Mouse (Mus musculus) left cerebral cortex, postnatal 36 days (tissue): ENCODE data around the gene Rtn3. TPM values are rescaled to one million over a fixed set of nuclear protein-coding genes. Genes with fewer than 3 reads are reported as not detected.
A peak's percentile ranks its signal among the peaks of the same experiment; 100 is the strongest.

Experiments used
- DNase-seq, 2 experiments: peaks; one replicate each; pipeline ENCODE4 v3.0.0; 2021 to 2022; ENCODE audit warnings: low spot score in 2 of 2, mixed read lengths in 1 of 2
- intact Hi-C: fragments of 180-260 bp; cut with DNase I; formaldehyde crosslinking; loops from one replicate; pipeline ENCODE4 v1.15.1; 2025
- total RNA-seq, 2 experiments: library from RNA; stranded (reverse); gene quantifications; 2 replicates each; pipeline ENCODE4 v1.2.3; 2021

Gene Rtn3
- total RNA-seq, 2 experiments from 2014 or later = 812 to 902 TPM

DNA sequence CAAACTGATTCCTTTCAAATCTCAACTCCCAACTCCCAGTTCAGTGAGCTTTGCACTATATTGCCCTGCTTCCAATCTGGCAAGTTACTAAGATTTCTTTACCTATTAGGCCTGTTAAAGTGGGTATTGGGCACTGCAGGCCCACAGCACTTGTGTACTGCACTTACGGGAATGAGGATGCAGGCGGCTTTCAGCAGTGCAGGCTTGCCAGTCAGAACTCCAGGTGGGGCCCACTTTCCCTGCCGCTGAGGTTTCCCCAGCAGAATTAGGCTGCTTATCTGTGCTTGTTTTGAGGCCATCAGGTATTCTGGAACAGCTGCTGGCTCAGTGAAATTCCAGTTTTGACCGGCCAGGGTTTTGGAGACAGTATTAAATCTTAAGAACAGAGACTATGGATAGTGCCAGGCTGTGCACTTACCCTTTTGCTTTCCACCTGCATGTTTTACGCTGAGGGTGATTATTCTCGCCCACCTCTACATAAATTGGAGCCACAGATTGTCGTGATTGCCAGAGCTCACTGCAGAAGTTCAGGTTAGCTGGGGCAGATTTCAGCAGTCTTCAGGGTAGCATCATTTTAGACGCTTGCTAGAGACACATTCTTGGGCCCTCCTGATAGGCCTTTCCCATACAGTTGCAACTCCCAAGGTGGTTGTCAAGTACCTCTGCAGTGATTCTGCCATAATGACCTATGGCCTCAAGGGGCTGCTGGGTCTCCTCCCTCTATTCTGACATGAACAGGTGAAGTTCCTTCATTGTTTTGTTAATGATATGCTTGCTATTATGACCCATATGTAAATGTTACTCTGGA lies 58.3 kb downstream of the Rtn3 start:
- intact Hi-C loops = no loop called here
- no peak for DNase-seq

DNA sequence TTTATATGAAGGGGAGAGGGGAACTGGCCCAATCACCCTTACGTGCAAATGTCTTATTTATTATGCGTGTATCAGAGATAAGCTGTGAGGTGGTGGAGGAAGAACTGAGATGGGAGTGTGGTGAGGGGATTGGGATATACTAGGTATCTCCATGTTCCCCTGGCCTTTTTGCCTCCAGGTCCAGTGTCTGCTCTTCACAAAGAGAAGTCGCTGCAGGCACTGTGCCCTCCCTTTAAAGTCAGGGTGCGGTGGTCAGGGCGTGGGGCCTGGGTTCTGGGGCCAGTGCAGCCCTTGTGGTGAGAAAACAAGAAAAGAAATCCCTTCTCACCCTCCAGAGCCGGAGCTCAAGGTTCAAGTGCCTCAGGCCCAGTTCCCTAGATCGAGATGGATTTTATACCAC lies 59.0 kb downstream of the Rtn3 start:
- no peak for DNase-seq
- intact Hi-C loops = no loop called here

DNA sequence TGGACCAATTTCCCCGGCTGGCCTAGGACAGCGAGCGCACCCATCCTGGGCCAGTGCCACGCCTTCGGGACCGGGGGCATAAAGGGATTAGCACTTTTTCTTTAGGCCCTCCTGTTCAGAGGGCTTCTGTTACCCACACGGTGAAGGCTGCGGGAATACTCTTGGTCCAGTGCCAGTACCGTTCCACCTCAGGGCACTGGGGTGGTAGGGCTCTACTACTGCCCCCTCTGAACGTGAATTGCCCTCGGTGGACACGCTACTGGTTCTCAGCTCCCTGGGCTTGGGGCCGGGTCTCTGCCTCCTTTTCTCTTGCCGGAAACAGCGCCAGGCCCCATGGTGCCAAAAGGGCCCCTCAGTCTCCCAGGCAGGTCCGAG lies 59.4 kb downstream of the Rtn3 start:
- intact Hi-C loops = no loop called here
- no peak for DNase-seq

DNA sequence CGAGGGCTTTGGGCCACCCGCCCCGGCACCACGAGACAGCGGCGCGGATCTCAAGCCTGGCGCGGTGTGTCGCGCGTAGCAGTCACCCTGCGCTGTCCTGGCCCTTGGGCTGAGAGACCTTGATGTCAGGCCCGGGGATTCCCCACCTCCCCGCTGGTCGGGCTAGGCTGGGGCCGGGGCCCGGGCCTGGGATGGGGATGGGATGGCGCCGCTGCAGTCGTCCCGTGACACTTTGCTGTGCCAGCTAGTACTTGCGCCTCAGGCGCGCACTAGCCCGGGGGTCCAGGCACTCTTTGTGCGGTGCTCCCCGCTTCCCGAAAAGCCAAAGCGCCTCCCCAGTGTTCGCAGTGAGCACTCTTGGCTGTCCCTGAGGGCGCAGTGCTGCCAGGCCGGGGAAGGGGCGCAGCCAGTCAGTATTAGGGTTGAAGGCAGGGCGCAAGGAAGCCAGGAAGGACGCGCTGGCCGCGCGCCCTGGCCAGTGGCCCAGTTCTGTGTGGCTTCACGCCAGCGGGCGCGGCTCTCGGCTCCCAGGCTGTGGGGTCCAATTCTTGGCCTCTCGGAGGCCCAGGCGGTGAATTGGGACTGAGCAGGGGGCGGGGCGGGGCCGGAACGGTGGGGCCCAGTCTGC lies 59.9 kb downstream of the Rtn3 start:
- intact Hi-C loops = no loop called here
- DNase-seq = peak; percentile 72 to 78

DNA sequence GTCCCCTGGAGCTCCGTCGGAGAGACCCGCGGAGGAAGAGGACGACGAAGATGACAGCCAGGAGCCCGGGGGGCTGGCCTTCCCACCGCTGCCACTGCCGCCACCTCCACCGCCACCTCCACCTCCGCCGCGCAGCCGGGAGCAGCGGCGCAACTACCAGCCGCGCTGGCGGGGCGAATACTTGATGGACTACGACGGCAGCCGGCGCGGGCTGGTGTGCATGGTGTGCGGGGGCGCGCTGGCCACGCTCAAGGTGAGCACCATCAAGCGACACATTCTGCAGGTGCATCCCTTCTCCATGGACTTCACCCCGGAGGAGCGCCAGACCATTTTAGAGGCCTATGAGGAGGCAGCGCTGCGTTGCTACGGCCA lies 60.4 kb downstream of the Rtn3 start:
- DNase-seq = peak; percentile 48 to 50
- intact Hi-C loops = no loop called here

DNA sequence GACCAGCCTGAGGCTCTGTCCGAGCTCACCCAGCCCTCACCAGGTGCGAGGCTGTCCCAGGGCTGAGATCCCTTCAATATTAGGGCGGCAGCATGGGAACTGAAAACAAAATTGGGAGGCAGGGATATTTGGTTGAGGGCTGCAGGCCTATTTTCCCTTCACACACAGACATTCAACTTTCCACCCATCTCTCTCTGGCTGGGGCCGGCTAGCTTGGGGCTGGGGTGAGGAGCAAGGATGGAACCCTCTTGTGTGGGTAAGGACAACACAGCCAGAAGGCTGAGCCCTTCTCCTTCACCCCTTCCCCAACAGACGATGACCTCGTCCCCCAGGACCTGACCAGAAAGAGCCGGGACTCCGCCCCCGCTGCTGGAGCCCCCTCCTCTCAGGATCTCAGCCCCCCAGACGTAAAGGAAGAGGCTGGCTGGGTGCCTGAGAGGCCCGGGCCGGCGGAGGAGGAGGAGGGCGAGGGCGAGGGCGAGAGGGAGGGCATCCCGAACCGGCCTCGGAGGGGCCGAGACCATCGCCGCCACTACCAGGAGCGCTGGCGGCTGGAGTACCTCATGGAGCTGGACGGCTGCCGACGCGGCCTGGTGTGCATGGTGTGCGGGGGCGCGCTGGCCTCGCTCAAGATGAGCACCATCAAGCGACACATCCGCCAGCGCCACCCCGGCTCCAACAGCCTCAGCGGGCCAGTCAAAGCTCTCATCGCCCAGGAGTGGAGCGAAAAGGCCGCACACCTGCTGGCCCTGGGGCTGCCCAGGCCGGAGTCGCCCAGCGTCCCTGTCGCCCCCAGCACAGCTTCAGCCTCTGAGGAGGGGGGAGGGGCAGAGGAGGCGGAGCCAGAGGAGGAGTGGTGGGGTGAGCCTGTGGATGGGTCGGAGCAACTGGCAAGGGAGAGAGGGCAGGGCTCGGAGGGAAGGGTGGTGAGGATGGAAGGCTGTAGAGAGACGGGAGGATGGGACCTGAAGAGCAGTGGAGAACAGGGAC lies 61.2 kb downstream of the Rtn3 start:
- intact Hi-C loops = no loop called here

DNA sequence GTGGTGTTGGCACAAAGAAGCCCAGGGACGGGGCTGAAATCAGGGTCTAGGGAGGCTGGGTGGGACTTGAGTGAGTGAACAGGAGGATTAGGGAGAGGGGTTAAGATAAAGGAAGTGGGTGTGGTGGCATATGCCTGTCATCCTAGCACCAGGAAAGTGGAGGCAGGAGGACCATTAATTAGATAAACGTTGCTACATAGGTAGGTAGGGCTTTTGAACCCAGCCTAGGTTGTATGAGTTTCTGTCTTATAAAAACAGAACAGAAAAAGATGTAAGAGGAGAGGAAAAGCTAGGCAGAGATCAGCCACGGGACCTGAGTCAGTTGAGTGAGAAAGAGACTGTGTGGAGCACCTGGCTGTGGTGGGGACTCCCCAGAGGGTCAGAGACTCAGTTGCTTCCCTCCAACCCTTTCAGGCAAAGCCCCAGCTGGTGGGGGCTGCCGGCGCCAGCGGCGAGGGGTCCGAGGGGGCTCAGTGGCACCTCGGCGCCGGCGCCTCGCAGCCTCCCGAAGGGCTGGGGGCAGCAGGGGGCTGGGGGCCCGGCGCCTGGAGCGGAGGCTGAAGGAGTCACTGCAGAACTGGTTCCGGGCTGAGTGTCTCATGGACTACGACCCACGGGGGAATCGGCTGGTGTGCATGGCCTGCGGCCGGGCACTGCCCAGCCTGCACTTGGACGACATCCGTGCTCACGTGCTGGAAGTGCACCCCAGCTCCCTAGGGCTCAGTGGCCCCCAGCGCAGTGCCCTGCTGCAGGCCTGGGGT lies 62.1 kb downstream of the Rtn3 start:
- intact Hi-C loops = no loop called here
- DNase-seq = no peak

More for the DNA sequence above, 61.2 kb downstream of the Rtn3 start:
- DNase-seq = peak; percentile 77 to 84

DNA sequence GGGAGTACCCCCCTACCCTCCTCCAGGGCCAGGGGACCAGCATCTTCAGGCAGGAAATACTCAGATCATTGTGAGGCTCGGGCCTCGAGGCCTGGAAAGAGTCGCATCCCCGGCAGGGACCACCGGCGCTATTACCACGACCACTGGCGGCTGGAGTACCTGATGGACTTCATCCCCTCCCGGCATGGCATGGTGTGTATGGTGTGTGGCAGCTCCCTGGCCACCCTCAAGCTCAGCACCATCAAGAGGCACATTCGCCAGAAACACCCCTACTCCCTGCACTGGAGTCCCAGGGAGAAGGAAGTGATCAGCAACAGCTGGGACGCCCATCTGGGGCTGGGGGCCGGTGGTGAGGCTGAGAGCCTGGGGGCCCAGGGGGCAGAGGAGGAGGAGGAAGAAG lies 63.0 kb downstream of the Rtn3 start:
- no peak for DNase-seq
- intact Hi-C loops = no loop called here

DNA sequence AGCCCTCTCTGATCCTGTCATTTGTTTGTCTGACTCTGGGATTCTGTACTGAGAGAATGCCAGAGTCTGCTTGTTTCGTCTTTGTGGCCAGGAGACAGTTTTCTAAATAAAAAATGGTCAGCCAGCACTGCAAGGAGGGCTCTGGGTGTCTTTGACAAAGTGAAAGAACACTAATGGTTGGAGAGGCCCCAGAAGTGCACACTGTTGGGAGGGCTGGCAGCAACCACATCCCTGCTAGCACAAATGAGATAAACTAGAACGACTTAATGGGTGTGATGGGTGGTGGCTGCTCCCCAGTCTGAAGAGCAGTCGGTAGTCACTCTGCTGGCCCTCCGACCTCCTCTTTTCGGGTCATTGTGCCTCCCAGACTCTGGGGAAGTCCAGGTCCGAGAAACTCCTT lies 63.9 kb downstream of the Rtn3 start:
- intact Hi-C loops = loop anchor here (5.0 to 10.0 kb wide), 5 partner anchors 37 to 354 kb away; partner anchors contain the start of genes Mark2, Rcor2 and Spindoc
- no peak for DNase-seq

DNA sequence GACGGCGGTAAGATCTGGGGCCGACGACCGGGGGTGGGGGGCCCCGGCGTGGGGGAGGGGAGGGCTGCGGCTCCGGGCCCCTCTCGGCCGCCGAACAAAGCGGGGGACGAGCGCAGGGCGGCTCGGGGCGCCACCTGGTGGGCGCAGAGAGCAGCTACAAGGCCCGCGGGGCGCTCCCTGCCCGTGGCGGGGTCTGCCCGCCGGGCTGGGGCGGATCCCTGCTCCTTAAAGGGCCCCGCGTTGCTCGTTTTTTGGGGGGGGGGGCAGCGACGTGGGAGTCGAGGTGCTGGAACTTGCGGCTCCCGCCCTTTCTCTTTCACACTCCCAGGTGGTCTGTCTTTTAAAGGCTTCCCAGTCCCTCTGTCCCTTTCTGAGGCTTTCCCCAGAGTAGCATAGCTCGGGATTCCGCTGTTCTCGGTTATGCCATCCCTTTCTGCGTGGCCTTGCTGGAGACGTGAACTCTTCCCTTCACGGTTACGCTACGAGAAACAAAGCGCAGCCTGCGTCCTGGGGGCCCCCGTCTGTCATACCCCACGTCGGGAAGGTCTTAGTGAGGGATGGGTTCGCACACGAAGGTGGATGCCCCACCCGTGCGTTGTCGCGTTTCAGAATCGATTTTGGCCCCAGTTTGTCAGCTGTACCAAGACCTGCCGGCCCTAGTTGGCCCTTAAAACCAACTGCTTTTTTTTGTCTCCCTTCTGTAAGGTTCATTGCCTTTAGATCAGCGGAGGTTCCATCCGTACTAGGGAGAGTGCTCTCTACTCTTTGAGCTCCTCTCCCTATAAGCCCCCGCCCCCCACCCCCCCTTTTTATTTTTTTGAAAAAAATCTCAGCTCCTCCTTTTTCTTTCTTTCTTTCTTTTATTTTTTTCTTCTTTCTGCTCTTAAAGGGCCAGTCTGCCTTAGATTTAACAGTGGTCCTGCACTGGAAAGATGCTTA lies 64.9 kb downstream of the Rtn3 start:
- intact Hi-C loops = loop anchor here (5.0 to 10.0 kb wide), 5 partner anchors 36 to 353 kb away; partner anchors contain the start of genes Mark2, Rcor2 and Spindoc
- DNase-seq = peak; percentile 79 to 85

DNA sequence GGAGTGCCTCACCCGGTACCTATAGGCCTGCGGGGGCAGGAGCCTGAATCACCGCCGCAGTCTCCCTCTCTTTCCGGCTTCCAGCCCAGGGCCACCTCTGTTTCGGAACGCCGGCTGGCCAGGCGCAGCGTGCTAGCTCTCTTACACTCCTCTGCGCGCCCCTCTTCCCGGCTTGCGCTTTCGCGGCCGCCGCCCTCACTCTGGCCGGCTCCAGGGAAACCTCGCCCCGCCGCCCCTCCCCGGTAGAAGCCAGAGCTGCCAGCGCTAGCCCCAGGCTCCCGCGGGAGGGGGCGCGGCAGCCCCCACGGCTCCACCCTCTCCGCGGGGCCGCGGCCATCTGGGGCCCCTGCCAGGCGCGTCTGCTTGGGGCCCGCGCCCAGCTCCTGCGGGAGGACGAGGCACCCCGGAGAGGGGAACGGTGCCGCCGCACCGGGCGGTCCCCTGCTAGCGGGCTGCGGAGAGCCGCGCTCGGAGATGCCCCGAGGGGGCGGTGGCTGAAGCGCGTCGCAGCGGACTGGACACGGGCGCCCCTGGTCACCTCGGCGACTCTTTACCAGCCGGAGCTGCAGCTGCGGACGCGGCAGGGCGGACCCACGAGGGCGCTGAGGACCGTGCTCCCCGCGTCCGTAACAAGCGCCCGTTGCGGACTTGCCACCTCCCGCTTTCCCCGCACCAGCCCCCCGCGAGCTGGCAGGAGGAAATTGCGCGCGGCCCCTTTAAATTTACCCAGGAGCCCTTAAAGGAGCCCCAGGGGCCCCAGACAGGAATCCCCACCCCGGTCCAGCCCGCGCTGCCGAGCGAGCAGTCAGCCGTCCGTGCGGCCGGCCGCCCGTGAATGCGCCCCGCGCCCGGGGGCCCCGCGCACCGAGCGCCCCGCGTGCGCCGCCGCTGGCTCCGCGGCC lies 66.0 kb downstream of the Rtn3 start, which contains the start of gene 2700081O15Rik:
2700081O15Rik (plus strand) TSS at position 792 of the 902 bp plus-strand sequence.
- DNase-seq = peak; percentile 71 to 75
- intact Hi-C loops = loop anchor here (5.0 to 10.0 kb wide), 5 partner anchors 35 to 352 kb away; partner anchors contain the start of genes Mark2, Rcor2 and Spindoc

DNA sequence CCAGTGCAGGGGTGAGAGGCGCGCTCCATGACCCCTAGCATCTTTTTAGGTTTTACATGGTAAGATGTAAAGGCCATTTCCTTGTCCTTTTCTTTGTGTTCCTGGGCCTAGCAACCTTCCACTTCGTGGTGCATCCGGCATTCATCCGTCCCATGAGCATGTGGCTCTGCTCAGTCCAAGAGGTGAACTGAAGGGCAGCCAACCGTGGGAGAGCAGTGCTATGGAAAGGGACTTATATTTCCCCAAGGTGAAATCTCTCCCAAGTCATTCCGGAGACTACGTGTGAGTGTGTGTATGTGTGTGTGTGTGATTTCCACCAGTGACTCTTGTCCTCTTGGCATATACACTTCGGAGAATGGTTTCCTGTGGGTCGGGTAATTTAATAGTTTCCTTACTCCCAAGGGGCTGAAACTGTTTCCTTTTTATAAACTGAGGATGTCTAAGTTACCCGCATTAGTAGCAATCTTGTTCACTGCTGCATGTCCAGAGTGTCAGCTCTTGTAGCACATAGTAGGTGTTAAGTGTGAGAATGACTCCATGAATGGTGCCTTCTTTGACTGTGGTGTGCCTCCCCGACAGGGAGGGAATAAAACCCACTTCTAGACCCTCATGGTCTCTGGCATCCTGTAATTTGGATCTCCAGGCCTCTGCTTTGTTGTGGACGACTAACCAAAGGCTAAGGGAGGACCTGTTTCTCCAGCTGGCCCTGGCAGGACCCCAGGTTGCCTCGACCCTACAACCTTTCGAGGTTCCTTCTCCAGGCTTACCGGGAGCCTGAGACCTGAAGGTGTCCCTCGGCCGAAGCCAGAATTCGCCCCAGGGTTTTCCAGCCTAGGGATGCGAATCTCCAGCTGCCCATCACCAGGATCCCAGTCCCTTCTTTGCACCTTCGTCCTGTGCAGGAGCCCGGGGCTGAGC lies 66.9 kb downstream of the Rtn3 start:
- DNase-seq = no peak
- intact Hi-C loops = loop anchor here (5.0 to 10.0 kb wide), 5 partner anchors 34 to 351 kb away; partner anchors contain the start of genes Mark2, Rcor2 and Spindoc

DNA sequence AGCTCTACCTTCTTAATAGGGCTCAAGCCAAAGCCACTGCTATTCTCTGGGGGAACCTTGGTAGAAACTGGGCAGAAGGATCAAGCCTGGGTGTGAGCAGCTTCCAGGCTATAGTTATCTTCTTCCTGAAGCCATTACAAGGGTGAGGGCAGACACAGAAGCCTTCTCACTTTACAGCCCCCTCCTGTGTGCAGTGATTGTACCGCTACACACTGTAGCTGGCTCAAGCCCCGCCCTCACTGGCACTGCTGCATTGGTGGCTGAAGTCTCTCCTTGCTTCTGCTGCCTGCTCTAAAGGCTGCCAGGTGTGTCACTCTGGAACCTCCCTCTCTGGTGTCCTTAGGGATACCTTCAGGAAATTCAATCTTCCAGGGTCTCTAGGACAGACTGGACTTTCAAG lies 70.7 kb downstream of the Rtn3 start:
- no peak for DNase-seq
- intact Hi-C loops = loop anchor here (10.0 kb wide), 1 partner anchor 348 kb away; no protein-coding TSS in a partner anchor

DNA sequence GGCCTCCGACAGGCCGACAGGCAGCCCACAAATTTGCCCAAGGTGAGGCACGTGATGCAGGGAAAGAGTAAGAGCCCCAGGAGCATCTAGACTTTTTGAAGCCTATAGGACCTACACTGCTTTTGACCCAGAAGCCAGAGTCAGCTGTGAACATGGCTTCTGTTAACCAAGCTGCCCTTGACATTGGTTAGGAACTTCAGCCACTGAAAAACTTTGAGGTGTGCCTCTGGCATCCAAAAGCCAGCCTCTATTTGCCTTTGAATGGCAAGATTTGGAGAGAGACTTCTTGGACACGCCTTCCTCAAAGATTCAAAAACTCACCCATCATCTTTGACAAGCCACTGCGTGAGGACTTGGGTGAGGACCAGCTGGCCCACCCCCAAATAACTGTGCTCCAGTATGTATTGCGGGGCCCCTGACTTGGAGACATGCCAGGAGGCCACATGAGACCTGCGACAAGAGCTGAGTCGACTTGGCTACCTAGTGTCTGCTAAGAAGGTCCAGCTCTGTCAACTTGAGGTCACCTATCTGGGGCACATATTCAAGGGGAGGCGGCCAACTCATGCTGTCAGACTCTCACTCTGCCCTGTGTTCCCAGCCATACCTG lies 78.4 kb downstream of the Rtn3 start:
- intact Hi-C loops = no loop called here
- DNase-seq = no peak

DNA sequence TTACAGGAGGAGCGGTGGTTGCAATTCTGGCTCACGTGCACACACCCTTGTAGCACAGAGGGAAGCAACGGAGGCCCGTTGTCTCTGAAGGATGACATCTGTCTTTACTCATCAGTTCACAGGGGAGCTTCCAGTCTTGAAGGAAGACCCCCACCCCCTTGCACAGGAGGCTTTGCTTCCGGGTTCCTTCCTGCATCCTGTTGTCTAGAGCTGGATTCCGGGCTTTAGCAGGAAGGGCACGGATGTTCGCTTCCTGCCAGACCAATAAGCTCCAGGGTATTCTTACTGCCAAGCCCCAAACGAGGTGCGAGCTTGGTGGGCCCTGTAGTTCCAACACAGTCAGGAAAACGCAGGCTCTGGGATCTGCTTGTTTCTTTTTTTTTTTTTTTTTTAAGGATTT lies 82.4 kb downstream of the Rtn3 start:
- no peak for DNase-seq
- intact Hi-C loops = no loop called here
